Mouse (Mus musculus) myocyte (in vitro differentiated cells): Measurements from ENCODE around the gene Nt5c2. TPM values are rescaled to one million over a fixed set of nuclear protein-coding genes. Genes with fewer than 3 reads are reported as not detected.

Source experiments
- H3K27me3 ChIP-seq: one replicate; pipeline ENCODE4 v1.6.1; 2011; ENCODE audit not compliant: control insufficient read depth, insufficient read depth, insufficient read length
- H3K36me3 ChIP-seq: one replicate; pipeline ENCODE4 v1.6.1; 2011; ENCODE audit not compliant: control insufficient read depth, insufficient read depth
- H3K4me2 ChIP-seq: one replicate; pipeline ENCODE4 v1.6.1; 2011; ENCODE audit warnings: low read depth, control low read depth
- H3K4me3 ChIP-seq: one replicate; pipeline ENCODE4 v1.5.1; 2011; ENCODE audit warnings: mild to moderate bottlenecking, control low read depth, moderate library complexity
- H3K79me2 ChIP-seq: one replicate; pipeline ENCODE4 v1.6.1; 2011; ENCODE audit not compliant: control insufficient read depth, insufficient read depth
- H3ac ChIP-seq: one replicate; pipeline ENCODE4 v1.6.1; 2011; ENCODE audit not compliant: control insufficient read depth, insufficient read length
- CEBPB ChIP-seq: IDR thresholded peaks from 2 replicates; pipeline ENCODE4 v1.6.1; 2011; ENCODE audit warnings: mild to moderate bottlenecking, moderate library complexity; ENCODE audit not compliant: poor library complexity, insufficient read depth, severe bottlenecking
- E2F4 ChIP-seq: IDR thresholded peaks from one replicate; pipeline ENCODE4 v1.6.1; 2011; ENCODE audit warnings: mild to moderate bottlenecking, control low read depth, moderate library complexity; ENCODE audit not compliant: insufficient read depth
- MAX ChIP-seq: IDR thresholded peaks from one replicate; pipeline ENCODE4 v1.6.1; 2011; ENCODE audit warnings: low read depth, mild to moderate bottlenecking, control low read depth
- MYOD1 ChIP-seq, 3 experiments: IDR thresholded peaks; one replicate each; pipeline ENCODE4 v1.6.1; 2011; ENCODE audit warnings: control low read depth in 2 of 3, low read depth in 2 of 3, mild to moderate bottlenecking in 2 of 3, moderate library complexity in 1 of 3; ENCODE audit not compliant: insufficient read length in 2 of 3, control insufficient read depth in 1 of 3
- MYOG ChIP-seq, 3 experiments: IDR thresholded peaks; one replicate each; pipeline ENCODE4 v1.6.1; 2011; ENCODE audit warnings: control low read depth in 2 of 3, low read depth in 2 of 3, mild to moderate bottlenecking in 2 of 3; ENCODE audit not compliant: insufficient read length in 2 of 3, control insufficient read depth in 1 of 3, insufficient read depth in 1 of 3
- POLR2A ChIP-seq: IDR thresholded peaks from one replicate; pipeline ENCODE4 v1.6.1; 2011; ENCODE audit warnings: low read depth, mild to moderate bottlenecking, control low read depth, moderate library complexity; ENCODE audit not compliant: insufficient read length
- POLR2AphosphoS2 ChIP-seq: IDR thresholded peaks from one replicate; pipeline ENCODE4 v1.6.1; 2011; ENCODE audit warnings: low read depth, control low read depth; ENCODE audit not compliant: insufficient read length
- REST ChIP-seq: IDR thresholded peaks from one replicate; pipeline ENCODE4 v1.6.1; 2011; ENCODE audit warnings: mild to moderate bottlenecking, control low read depth, moderate library complexity; ENCODE audit not compliant: insufficient read depth, insufficient read length
- SRF ChIP-seq: IDR thresholded peaks from one replicate; pipeline ENCODE4 v1.6.1; 2011; ENCODE audit warnings: low read depth; ENCODE audit not compliant: control insufficient read depth, insufficient read length
- TCF12 ChIP-seq: IDR thresholded peaks from one replicate; pipeline ENCODE4 v1.6.1; 2011; ENCODE audit warnings: mild to moderate bottlenecking, control low read depth; ENCODE audit not compliant: poor library complexity, insufficient read depth, severe bottlenecking
- TCF3 ChIP-seq: IDR thresholded peaks from one replicate; pipeline ENCODE4 v1.6.1; 2011; ENCODE audit warnings: low read depth, control low read depth; ENCODE audit not compliant: insufficient read length
- USF1 ChIP-seq: IDR thresholded peaks from one replicate; pipeline ENCODE4 v1.6.1; 2011; ENCODE audit warnings: low read depth, mild to moderate bottlenecking, control low read depth, moderate library complexity
- polyA plus RNA-seq: library from polyadenylated mRNA; unstranded; fragments of >200 nt; fragmentation: generic; extraction: Trizol; gene quantifications from one replicate; pipeline ENCODE4 v1.2.1, GENCODE M21; 2012; ENCODE audit warnings: missing spikeins

Gene Nt5c2
- polyA plus RNA-seq, 1 experiment: 19.5 TPM

DNA sequence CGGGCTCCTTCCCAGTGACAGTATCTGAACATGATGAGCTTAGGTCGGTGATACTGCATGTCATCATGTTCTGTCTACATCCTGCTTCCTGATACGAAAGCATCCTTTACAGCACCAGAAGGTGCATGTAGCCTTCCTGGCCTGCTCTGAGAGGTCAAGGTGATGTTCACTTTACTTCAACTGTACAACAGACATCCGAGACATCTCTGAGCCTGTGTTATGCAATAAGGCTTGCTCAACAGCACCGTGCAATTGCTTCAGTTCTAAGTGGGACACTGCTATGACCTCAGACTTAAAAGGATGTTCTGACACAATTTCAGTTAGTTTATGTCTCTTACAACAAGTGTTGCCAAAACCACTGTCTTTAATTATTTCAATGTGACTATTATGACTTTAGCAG is 113.6 kb downstream of the Nt5c2 start:
- no peak overlapping the region for H3ac ChIP-seq
- peak; percentile 97 for TF ChIP-seq CEBPB
- TF ChIP-seq MYOG (IDR thresholded peaks at IDR 0.05; ENCODE audit: control insufficient read depth in 1 of 3, insufficient read depth in 1 of 3, insufficient read length in 2 of 3, low read depth in 2 of 3): no peak
- no peak for TF ChIP-seq POLR2AphosphoS2
- TF ChIP-seq USF1: no peak
- TF ChIP-seq POLR2A: no peak

DNA sequence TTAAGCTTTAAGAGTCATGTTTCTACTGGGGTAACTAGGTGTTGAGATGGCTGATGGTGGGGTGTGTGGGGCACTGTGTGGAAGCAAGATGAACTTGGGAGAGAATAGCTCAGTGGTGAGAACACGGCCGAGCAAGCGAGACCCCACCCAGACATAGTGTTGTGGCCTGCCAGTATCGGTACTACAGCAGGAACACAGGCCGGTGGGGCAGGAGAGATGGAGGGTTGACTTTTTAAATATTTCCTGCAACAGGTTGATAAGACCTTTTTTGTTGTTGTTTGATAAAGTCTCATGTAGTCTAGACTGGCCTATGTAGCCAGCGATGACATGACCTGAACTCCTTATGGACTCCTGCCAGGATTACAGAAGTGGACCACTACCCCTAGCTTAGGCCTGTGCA is 114.2 kb downstream of the Nt5c2 start:
- no peak overlapping the region for H3K4me2 ChIP-seq
- no peaks in the 10 kb centered on the region for H3K79me2 ChIP-seq
- H3K27me3 ChIP-seq: no peaks in the 10 kb centered on the region
- no peak overlapping the region for H3K4me3 ChIP-seq
- no peak for TF ChIP-seq MAX
- TF ChIP-seq TCF12: no peak
- TF ChIP-seq CEBPB: no peak
- TF ChIP-seq POLR2A: no peak
- H3ac ChIP-seq: no peak overlapping the region
- H3K36me3 ChIP-seq: peaks cover 24% of the 10 kb centered on the region

More for the DNA sequence above, 113.6 kb downstream of the Nt5c2 start:
- Histone ChIP-seq H3K36me3 (peaks cover 24% of the 10 kb centered on the region), H3K4me3 (no peak overlapping the region), H3K4me2 (no peak overlapping the region), H3K27me3 (no peaks in the 10 kb centered on the region), H3K79me2 (no peaks in the 10 kb centered on the region)

DNA sequence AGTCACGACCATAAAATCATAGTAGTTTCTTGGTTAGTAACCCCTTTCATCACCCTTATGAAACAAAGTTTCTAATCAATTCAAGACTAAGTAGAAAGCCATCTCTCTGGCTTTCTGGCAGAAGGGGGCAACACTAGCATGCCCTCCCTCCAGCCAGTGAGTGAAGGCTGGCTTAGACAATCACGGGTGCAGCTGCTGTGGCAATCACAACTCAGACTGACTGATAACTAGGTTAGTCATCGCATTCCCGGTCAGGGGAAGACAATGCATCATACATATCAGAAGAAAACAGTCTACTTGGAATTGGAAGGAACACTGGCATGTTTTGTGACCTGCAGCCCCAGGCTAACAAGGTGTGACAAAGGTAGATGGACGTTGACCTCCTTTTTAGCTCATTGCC is 115.1 kb downstream of the Nt5c2 start:
- Histone ChIP-seq H3K79me2 (no peaks in the 10 kb centered on the region), H3K4me2 (peak overlapping the region; percentile 33), H3K27me3 (no peaks in the 10 kb centered on the region), H3K4me3 (no peak overlapping the region), H3ac (no peak overlapping the region), H3K36me3 (peaks cover 29% of the 10 kb centered on the region)
- TF ChIP-seq E2F4: no peak
- peak; percentile 71 to 90 (median 76) for TF ChIP-seq MYOG (IDR thresholded peaks at IDR 0.05; ENCODE audit: control insufficient read depth in 1 of 3, insufficient read depth in 1 of 3, insufficient read length in 2 of 3, low read depth in 2 of 3)
- TF ChIP-seq TCF12: peak; percentile 63
- TF ChIP-seq REST: no peak
- TF ChIP-seq MYOD1 (IDR thresholded peaks at IDR 0.05; ENCODE audit: control insufficient read depth in 1 of 3, insufficient read length in 2 of 3, low read depth in 2 of 3): peak; percentile 100
- peak; percentile 72 for TF ChIP-seq TCF3

- no peak for TF ChIP-seq POLR2A
- no peak for TF ChIP-seq POLR2AphosphoS2
- Histone ChIP-seq H3K27me3 (no peaks in the 10 kb centered on the region), H3ac (no peak overlapping the region), H3K79me2 (no peaks in the 10 kb centered on the region), H3K4me3 (no peak overlapping the region), H3K36me3 (peaks cover 32% of the 10 kb centered on the region), H3K4me2 (peak overlapping the region; percentile 22)
Measured at GRCm38 (mm10) chr19:46899306-46899705, 115.6 kb downstream of the Nt5c2 start.

DNA sequence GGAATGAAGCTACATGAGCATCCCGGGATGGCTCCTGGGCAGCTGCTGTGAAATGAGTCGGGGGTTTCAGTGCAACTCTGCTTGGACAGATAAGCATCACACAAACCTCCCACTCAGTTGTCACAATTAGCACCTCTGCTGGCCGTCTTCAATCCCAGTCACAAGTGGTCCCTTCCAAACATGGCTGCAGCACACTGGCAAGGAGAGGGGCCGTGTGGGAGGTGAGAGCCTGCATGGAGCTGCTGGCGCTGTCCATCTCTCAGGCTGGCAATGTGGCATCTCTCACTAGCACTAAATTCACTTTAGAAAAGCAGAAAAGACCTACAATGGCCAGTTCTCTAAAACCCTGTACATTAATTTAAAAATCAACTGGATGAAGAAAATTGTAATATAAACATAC is 116.7 kb downstream of the Nt5c2 start:
- Histone ChIP-seq H3K4me3 (no peak overlapping the region), H3K36me3 (peaks cover 28% of the 10 kb centered on the region)
- TF ChIP-seq TCF3 (no peak), MYOG (IDR thresholded peaks at IDR 0.05; ENCODE audit: control insufficient read depth in 1 of 3, insufficient read depth in 1 of 3, insufficient read length in 2 of 3, low read depth in 2 of 3) (no peak), MYOD1 (IDR thresholded peaks at IDR 0.05; ENCODE audit: control insufficient read depth in 1 of 3, insufficient read length in 2 of 3, low read depth in 2 of 3) (peak in 1 of 3 experiments; percentile 15), E2F4 (no peak)

DNA sequence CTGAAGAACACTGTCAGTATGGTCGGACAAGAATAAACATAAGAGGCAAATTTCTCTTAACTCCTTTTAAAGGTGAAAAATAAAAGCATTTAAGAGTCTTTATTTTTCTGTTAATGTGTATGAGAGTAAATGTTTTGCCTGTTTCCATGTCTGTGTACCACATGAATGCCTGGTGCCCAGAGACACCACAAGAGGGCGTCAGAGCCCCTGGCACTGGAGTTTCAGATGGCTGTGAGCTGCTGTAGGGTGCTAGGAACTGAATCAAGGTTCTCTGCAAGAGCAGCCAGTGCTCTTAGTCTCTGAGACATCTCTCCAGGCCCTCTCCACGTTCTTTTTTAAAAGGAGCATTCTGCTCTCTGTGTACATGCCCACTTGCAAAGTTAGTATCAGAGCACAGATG is 117.8 kb downstream of the Nt5c2 start:
- Histone ChIP-seq H3K27me3 (no peaks in the 10 kb centered on the region), H3K79me2 (no peaks in the 10 kb centered on the region), H3K36me3 (peaks cover 30% of the 10 kb centered on the region), H3ac (no peak overlapping the region), H3K4me3 (no peak overlapping the region), H3K4me2 (no peak overlapping the region)
- TF ChIP-seq TCF3 (no peak), REST (no peak), POLR2A (no peak), SRF (no peak), MYOD1 (IDR thresholded peaks at IDR 0.05; ENCODE audit: control insufficient read depth in 1 of 3, insufficient read length in 2 of 3, low read depth in 2 of 3) (no peak), CEBPB (no peak), TCF12 (no peak), MYOG (IDR thresholded peaks at IDR 0.05; ENCODE audit: control insufficient read depth in 1 of 3, insufficient read depth in 1 of 3, insufficient read length in 2 of 3, low read depth in 2 of 3) (no peak), POLR2AphosphoS2 (no peak), USF1 (no peak), E2F4 (no peak), MAX (no peak)

More for the DNA sequence above, 116.7 kb downstream of the Nt5c2 start:
- Histone ChIP-seq H3K79me2 (no peaks in the 10 kb centered on the region), H3ac (no peak overlapping the region), H3K27me3 (no peaks in the 10 kb centered on the region), H3K4me2 (no peak overlapping the region)
